Mouse (Mus musculus): ENCODE measurements around the gene Rbms3.

Rbms3 gene

DNA sequence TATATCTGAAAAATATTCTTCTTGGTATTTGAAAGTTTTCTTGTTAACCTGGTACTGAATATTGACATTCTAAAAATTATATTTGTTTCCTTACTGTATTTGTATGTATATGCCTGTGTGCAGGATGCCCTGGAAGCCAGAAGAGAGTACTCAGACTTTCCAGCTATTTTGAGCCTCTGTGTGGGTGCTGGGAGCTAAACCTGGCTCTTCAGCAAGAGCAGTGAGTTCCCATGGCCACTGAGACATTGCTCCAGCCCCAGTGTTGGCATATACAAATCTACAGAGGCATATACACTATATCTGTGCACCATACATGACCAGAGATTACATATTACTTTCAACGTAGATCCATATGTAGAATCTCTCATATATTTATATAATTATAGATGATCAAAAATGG is 581.1 kb downstream of the Rbms3 start:
- no peak for DNase-seq (ENCODE audit: low spot score in 2 of 2)

DNA sequence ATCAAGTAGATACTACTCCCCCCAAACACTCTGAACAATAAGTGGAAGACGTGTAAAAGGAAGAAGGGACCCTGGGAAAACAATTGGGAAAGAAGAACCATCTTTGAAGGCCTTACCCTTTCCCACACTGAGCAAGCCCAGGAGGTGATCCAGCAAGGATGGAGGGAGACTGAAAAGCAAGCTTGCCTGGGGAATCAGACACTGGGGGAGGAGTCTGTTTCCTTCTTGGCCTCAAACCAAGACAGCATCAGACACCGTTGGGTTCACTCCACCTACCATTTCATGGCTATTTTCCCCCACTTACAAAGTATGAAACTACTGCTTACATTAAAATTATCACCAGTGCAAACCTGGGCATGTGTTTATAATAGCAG is 587.7 kb downstream of the Rbms3 start:
- DNase-seq (ENCODE audit: low spot score in 2 of 2) = no peak

DNA sequence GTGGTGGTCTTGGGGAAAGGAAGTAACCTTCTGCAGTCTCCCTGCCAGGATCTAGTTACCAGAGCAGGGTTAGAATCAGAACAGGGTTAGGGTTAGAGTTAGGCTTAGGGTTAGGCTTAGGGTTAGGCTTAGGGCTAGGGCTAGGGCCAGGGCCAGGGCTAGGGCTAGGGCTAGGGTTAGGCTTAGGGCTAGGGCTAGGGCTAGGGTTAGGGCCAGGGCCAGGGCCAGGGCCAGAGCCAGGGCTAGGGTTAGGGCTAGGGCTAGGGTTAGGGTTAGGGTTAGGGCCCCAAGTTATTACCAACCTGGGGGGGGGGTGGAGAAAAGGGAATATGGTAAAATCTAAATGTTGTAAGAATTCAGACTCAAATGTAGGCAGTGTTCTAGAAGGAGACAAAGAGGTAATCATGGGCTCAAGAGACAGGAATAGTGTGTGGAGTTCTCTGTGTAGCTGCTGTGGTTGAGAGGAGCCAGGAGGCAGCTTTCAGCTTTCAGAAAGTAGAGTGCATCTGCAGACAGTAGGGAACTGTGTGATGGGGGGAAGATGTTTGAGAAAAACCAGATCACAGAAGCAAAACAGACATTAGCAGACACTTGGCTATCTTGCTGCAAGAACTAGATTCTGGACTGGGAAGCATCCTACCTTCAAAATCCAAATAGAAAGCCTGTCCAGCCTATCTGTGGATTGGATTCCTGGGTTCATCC is 588.3 kb downstream of the Rbms3 start:
- DNase-seq (ENCODE audit: low spot score in 2 of 2) = no peak

DNA sequence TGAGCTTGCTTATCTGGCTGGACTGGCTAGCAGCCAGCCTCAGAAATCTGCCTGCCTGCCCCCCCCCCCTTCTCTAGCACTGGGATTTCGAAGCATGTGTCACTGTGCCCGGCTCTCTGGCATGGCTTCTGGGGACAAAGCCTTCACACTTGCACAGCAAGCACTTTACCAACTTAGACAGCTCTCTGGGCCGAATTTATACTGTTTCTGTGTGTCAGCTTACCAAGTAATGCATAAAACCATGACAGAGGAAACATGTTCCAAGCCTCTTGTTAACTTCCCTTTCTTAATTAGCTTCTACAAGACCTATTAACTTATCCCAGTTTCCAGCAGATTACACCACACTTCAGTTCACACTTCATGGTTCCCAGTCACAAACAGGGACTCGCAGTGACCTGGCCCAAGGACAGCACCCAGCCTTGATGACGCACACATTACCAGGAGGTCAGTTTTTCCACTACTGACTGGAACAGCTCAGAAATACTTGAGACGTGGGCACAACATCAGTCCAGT is 589.7 kb downstream of the Rbms3 start:
- peak in 1 of 2 experiments; percentile 38 for DNase-seq (ENCODE audit: low spot score in 2 of 2)

DNA sequence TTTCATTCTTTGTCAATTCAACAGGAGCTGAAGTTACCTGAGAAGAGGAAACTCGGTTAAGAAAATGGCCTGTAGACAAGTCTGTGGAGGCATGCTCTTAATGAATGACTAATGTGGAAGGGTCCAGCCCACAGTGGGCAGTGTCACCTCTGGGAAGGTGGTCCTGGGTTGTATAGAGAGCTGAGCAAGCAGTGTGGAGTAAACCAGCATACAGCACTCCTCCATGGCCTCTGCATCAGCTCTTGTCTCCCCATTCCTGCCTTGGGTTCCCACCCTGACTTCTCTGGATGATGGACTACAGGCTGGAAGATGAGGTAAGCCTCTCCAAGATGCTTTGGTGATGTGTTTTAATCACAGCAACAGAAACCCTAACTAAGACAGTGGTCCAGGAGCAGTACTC is 597.0 kb downstream of the Rbms3 start:
- no peak for DNase-seq (ENCODE audit: low spot score in 2 of 2)

DNA sequence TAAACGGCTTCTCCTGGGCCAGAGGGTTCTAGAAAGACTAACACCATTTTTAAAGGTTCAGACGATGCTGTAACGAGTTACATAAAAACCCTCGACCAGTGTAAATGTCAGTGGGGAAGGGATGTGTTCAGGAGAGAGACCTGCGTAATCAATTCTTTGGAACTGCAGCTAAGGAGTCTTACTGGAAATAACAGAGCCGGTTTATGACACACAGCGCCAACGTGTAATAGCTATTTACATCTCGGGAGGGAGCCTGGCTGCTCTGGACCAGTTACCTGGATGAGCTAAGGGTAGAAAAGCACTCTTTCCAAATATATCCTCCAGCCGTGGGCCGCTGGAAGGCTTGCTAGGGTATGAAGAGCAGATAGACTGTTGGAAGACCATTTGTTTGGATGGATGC is 598.5 kb downstream of the Rbms3 start:
- DNase-seq (ENCODE audit: low spot score in 2 of 2) = no peak

DNA sequence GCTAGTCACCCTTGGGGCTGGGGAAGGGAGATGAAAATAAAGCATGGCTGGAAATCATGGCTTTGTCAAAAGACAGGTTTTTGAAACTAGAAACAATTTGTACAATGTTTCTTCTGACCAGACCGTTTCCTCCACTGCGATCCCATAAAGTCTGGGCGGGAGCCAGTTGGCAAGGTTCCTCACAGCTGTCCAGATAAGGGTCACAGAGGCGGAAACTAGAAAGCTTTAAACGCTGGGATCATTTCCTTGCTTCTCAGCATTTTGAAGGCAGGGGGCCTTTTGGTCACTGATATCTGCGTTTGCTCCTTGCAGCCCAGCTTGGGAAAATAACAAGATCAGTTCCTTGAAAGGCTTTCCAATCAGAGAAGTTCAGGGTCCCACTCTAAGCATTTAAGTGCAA is 598.9 kb downstream of the Rbms3 start:
- DNase-seq (ENCODE audit: low spot score in 2 of 2) = peak; percentile 81 to 91

DNA sequence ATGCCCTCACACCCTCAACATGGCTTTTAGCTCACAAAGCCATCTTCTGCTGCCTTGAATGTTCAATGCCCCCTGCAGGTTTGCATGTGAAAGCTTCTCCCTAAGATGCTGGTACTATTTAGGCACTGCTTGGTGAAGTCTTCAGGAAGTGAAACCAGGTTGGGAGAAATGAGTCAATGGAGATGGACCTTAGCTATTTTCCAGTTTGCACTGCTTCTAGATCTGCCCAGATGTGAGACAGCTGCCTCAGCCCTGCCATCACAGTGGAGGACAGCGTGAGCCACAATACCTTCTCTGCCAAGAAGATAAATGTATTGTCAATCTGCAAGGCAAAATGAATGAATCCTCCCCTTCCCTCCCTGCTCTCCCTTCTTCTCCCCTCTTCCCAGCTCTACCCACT is 599.8 kb downstream of the Rbms3 start:
- no peak for DNase-seq (ENCODE audit: low spot score in 2 of 2)

DNA sequence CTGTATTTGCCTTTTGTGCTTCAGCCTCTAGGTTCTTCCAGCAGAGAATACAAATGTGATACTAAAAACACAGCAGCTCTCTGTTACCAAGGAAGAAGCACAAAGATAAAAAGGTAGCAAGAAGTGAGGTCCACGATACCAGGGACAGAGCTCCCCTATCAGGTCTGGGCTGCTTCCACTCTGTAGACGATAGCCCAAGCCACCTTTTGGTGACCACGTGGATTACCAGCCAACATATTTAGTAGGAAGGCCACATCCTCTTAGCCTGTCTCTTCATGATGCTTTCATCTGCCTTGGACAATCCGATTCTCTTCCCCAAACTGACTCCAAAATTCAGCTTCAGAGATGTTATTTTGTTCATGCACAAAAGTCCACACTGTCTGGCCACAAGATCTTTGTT is 601.1 kb downstream of the Rbms3 start:
- no peak for DNase-seq (ENCODE audit: low spot score in 2 of 2)

DNA sequence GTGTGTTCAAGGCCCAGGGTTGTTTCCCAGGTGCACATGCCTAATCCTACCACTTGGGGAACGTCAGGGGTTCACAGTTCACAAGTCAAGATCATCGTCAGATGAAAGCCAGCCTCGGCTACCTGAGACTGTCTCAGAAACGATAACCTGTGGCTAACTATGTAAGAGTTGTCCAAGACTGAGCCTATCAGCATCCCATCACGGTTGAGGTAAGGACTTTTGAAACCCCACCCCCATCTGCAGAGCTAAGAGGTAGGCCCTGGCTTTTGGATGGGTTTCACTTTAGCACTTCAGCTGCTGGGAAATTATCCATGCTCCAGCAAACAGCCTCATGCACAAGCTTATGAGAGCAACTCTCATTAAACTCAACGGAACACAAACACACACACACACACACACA is 607.6 kb downstream of the Rbms3 start:
- no peak for DNase-seq (ENCODE audit: low spot score in 2 of 2)

DNA sequence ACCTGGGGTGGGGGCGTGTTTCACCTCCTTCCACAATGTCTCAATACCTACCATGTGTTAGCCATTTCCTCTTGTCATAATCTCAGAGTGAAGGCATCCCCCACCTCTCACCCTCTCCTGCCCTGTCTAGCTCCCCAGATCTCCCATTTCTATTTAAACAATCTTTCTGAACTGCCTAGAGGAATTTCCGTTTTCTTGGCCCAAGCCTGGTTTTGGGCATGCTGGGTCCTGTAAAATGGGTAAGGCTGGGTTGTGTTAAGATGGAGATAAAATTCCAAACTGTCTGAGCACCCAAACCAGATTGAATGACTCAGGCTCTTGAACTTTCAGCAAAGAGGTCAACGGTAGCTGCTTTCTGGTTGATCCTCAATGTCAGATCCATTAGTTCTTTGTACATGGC is 608.2 kb downstream of the Rbms3 start:
- DNase-seq (ENCODE audit: low spot score in 2 of 2) = peak; percentile 65 to 71

DNA sequence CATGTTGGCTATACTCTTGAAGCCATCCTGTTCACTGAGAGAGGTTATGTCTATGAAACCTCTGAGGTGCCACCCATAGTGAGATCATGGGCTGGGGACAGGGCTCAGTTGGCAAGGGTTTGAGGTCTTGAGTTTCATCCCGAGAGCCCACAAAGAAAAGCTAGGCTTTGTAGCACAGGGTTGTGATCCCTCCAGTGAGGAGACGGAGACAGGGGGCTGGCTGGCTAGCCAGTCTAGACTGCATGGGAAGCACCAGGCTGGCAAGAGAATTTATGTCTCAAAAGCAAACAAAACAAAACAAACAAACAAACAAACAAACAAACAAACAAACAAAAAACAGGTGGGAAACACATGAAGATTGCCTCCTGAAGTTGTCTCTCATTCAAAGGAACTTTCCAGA is 609.5 kb downstream of the Rbms3 start:
- no peak for DNase-seq (ENCODE audit: low spot score in 2 of 2)

DNA sequence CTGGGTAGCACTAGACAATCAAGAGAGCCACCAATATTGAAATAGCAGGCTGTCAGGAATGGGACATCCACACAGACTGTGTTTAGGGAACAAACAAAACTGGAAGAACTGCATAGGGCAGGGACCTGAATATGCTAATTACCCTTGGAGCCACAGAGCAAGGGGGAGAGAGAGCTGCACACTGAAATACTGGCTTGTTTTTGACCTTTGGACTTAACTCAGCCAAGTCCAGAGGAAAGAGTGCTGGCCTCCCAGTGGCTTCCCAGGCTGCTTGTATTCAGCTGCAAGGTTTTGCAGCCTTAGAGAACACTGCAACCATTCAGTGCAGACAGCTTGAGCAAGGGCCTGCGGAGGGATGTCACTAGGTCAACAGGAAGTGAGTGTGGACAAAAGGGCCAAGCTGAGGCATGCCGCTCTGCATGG is 611.0 kb downstream of the Rbms3 start:
- DNase-seq (ENCODE audit: low spot score in 2 of 2) = peak in 1 of 2 experiments; percentile 59

DNA sequence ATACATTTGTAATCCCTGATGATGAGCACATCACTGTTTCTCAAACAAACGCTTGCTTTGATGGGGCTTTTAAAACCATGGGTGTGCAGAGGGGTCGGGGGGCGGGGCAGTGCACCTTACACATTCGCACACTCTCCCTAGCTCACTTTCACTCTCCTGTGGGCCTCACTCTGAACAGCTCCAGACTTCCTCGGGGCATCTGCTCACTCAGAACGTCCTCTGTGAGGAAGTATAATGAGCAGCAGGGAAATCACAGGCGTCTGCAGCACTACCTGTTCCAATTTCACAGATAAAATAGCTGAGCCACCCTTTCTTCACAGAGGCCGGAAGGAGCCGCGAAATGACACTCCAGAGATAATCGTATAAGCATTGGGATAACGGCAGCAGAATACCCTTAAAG is 611.4 kb downstream of the Rbms3 start:
- DNase-seq (ENCODE audit: low spot score in 2 of 2) = no peak

DNA sequence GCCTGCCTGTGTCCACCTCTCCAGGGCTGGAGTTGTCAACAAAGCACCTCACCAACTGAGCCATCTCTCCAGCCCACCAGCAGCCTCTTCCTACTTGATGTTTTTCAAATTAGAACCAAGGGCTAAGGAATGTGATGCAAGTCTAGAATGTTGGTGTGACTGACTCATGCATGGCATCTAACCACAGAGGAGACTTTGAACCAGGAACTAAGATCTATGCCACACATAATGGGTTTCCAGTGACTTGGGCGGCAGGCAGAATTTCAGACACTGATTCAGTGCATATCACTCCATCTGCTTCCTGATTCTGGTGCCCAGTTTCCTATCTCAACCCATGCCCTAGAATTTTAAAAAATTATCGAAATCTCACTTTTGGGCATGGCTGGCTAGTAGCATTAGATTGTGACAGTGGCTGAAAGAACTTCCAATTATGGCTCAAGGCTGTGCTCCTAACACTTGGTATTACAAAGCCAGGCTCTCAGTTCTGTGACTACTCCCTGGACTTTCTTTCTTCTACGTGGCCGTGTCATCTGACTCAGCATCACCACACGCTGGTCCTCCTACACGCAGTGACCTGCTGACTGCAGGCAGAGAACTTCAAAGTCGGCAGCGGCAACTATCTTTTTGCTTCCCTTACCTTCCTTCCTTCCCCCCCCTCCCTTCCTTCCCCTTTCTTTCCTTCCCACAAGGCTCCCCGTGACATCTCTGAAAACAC is 613.0 kb downstream of the Rbms3 start:
- peak; percentile 51 to 56 for DNase-seq (ENCODE audit: low spot score in 2 of 2)

DNA sequence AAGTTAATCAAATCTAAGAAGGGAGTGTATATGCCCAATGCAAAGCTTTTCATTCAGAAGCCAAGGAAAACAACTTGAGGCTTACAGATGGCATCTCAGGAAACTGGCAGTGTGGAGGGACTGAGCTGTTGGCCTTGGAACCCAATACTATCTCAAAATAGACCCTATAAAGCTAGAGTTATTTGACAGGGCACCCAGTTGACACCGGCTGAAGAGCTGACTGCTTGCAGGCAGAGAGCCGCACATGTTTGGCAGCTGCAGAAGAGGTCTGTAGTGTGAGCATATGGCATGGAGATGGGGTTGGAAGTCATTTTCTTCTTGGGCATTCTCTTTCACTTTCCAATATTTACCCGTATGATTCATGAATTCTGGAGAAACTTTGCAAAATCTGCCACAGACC is 616.3 kb downstream of the Rbms3 start:
- DNase-seq (ENCODE audit: low spot score in 2 of 2) = no peak

DNA sequence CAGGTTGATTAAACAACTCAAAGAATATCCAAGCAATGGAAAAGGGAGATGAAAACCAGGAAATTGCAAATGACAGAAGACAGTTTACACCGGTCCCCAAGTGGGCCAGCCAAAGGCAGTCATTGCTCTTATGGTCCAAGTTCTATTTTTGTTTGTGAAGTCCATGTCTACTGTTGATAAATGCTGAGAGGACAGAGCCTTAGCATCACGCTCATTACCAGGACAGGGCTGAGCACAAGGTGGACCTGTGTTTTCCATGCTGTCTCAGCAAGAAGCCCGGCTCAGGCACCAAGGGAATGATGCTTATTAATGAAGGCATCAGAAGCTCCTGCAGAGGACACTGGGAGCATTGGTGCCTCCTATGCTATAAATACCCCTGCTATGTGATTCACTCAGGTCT is 618.9 kb downstream of the Rbms3 start:
- DNase-seq (ENCODE audit: low spot score in 2 of 2) = no peak

DNA sequence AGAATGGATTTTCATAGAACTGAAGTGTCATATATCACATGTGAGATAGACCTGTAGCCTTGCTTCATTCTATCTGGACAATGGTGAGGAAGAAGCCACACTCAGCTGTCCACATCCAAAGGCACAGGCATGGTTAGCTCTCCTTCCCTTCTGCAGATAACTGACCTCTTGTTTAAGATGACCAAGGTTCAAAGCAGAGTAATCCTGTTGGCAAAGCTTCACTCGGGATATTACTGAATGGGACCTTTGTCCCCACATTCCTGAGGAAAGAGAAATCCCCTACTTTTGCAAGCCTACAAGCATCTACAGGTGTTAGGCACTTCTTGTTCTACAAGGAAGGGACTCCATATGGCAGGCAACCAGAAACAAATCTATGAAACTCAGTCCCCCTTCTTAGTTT is 621.5 kb downstream of the Rbms3 start:
- no peak for DNase-seq (ENCODE audit: low spot score in 2 of 2)

DNA sequence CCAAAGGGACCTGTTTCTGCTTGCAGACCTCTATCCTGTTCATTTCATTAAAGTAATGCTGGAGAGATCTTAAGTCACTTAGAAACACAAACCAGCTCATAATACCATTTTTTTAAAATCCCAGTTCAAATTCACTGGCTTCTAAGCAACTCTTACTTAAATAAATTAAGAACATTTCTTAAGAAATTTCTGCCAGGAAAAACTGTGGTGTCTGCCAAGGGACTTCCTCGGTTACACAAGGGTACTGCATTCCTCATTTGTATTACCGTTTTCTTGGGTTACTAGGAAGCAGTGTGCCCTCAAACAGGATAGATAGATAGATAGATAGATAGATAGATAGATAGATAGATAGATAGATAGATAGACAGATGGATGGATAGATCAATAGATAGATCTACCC is 627.6 kb downstream of the Rbms3 start:
- DNase-seq (ENCODE audit: low spot score in 2 of 2) = no peak

DNA sequence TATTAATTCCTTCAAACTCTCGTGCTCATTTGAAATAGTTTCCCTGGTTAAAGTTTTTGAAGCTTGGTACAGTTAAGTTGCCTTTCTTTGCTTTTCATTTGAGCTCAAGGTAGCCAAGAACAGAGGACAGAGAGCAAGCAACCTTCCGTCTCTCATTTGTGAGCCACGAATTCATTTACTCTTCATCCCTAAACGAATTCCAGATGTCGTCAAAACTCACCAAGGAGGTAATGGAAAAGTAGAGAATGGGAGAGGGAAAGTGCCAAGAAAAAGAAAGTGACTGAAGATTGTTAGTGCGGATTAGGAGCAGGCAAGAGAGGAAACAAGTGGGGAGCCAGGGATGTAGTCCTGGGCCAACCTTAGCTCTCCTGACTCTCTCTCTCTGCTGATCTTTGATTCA is 630.5 kb downstream of the Rbms3 start:
- DNase-seq (ENCODE audit: low spot score in 2 of 2) = no peak

DNA sequence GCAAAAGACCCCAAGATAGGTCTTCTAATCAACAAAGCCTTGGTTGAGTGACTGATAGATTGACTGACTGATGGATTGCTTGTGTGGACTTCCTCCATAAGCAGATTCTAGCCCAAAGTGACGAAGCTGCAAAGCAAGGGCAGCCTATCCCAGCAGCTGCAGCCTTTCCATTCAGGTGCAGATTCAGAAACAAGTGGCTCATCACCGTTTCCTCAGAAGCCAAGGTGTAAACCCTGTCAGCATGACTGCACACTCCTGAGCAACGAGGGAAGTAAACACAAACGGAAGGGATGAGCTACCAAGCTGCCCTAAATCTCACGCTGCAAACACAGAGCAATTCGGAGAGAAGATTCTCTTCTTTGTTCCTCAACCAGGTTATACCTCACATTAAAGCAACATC is 639.4 kb downstream of the Rbms3 start:
- DNase-seq (ENCODE audit: low spot score in 2 of 2) = no peak

DNA sequence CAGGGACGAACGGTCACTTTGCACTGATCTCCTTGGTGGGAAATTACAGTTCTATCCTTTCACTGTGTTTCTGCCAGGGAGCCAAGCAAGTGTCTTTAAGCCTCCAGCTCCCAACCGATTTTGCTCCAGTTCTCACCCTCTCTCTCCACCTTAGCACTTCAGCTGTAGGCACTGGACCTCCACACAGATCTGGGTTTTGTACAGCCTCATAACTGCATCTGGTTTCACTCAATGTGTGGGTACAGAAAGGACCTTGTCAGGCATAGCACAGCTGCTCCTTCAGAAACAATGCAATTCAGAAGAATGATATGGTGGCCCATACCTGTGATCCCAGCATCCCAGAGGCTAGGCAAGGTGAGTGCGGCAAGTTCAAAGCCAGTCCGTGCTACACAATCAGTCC is 648.9 kb downstream of the Rbms3 start:
- DNase-seq (ENCODE audit: low spot score in 2 of 2) = no peak

DNA sequence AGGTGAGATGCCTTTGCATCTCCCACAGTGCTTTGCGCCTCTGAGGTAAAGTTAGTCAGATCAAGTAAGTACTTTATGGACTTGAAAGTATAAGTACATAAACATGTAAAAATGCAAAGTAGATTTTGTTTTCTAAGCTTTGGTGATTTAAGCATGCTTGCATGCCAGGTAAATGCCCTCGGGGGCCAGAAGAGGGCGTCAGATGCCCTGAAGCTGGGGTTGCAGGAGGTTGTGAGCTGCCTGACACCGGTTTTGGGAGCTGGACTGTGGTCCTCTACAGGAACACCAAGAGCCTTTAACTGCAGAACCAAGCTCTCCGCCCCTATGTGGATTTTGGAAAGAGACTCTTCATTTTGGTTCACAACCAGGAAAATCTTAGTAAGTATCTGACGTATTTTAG is 652.3 kb downstream of the Rbms3 start:
- DNase-seq (ENCODE audit: low spot score in 2 of 2) = no peak
